Mouse (Mus musculus) gastrocnemius, adult 8-10 months (tissue): ENCODE results near the gene Epb41l1. TPM values are rescaled to one million over a fixed set of nuclear protein-coding genes. Genes with fewer than 3 reads are reported as not detected.

Source experiments
- DNase-seq, 2 experiments: peaks; one replicate each; pipeline ENCODE4 v3.0.0; 2022; ENCODE audit warnings: low spot score in 2 of 2
- total RNA-seq, 4 experiments: library from RNA; stranded (reverse); gene quantifications; 2 replicates each; pipeline ENCODE4 v1.2.4; 2022

Epb41l1 gene
- total RNA-seq, 4 experiments from 2014 or later: 3.0 to 6.0 (median 3.5) TPM

DNA sequence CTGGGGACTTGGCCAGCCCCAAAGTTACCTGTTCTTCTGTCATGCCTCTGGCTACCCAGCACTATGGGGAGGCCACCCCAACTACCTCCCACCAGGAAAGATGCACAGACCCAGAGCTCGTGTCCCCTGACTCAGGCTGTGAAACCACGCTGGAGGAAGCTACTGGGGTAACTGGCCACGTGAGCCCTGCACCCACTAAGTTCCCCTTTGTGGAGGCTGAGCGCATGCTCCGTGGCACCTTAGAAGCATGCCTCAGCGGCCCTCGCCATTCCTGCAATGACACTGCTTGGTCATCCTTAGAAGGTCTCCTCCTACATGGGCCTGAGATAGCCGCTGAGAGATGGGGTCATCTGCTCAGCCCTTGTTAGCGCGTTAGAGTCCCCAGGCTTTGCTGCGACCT, 102.3 kb downstream of the Epb41l1 start:
- DNase-seq: no peak

GRCm38 (mm10) chr2:156524078-156524477, 103.4 kb downstream of the Epb41l1 start:
- no peak for DNase-seq

DNA sequence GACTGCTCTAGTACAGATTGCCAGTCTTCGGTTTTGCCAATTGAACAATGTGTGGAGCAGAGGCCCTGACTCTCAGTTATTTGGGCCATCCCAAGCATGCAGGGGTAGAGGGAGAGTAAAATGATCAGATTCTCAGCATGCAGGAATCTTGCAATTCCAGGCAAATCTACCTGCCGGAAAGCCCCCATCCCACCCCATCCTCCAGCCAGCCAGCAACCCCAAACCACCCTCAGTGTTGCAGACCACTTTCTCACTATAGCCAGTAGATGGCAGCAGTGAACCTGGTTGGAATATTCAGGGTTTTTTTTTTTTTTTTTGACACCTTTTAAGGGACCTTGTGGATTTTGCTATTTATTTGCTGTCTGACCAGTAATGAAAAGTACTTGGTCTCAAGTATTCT, 109.0 kb downstream of the Epb41l1 start:
- DNase-seq: no peak

DNA sequence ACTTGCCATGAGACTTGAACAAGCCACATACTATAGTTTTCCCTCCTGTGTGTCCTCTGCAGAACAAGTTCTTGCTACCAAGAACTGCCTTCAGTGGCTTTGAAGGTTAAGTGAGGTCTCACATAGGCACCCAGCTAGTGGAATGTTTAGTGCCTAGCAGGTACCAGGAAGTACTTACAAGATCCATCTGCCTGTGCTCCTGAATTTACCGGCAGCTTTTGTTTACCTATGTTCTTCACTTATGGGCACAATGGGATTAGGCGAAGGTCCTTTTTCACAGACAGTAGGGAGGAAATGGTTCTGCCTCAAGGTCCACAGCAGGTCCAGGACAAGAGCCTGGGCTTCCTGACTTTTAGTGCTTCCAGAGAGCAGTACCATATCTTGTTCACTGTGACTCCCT, 112.5 kb downstream of the Epb41l1 start:
- DNase-seq: no peak

GRCm38 (mm10) chr2:156538817-156539555, 118.3 kb downstream of the Epb41l1 start:
- DNase-seq: no peak

DNA sequence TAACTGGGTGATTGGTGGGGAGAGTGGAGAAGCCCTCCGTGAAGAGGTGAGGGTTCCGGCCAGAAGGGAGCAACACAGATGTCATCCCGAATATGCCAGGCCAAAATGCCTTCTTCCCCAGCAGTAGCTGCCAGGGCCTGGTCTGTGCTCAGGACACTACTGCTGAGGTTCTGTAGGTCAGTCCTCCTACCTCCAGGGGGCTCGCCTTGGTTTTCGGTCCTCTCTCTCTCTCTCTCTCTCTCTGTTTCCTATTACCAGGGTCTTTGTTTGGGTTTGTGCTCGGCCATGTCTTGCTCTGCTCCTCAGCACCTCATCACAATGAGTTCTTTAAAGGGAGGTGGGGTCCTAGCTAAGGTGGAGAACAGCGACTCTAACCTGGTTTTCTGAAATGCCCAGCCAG, 120.3 kb downstream of the Epb41l1 start:
- no peak for DNase-seq

- no peak for DNase-seq
Observed at GRCm38 (mm10) chr2:156542410-156542809, 121.7 kb downstream of the Epb41l1 start.

DNA sequence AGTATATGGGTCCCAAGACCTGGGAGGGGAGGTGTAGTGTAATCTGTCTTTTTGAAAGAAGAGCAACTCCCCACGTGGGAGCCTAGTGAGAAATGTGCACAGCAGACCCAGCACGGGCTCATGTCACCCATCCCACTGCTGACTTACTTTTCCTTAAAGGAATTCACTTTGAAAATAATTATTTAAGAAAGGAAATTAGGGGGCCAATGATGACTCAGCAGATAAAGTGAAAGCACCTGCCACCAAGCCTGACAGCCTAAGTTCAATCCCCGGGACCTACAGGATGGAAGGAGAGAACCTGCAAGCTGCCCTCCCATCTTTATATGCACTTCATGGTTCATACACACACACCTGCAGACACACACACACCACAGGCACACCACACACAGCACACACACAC, 123.1 kb downstream of the Epb41l1 start:
- no peak for DNase-seq

- peak; percentile 62 to 64 for DNase-seq
Observed at GRCm38 (mm10) chr2:156547123-156547891, 126.6 kb downstream of the Epb41l1 start, which contains the start of gene Aar2. Gene Aar2, plus strand, starts transcription at chr2:156547584.

GRCm38 (mm10) chr2:156552421-156552820, 131.7 kb downstream of the Epb41l1 start:
- DNase-seq: no peak

- no peak for DNase-seq
Observed at GRCm38 (mm10) chr2:156561808-156562207, 141.1 kb downstream of the Epb41l1 start.

GRCm38 (mm10) chr2:156563557-156563956, 142.8 kb downstream of the Epb41l1 start:
- no peak for DNase-seq

- peak in 1 of 2 experiments; percentile 27 for DNase-seq
Observed at GRCm38 (mm10) chr2:156566512-156566911, 145.8 kb downstream of the Epb41l1 start.

DNA sequence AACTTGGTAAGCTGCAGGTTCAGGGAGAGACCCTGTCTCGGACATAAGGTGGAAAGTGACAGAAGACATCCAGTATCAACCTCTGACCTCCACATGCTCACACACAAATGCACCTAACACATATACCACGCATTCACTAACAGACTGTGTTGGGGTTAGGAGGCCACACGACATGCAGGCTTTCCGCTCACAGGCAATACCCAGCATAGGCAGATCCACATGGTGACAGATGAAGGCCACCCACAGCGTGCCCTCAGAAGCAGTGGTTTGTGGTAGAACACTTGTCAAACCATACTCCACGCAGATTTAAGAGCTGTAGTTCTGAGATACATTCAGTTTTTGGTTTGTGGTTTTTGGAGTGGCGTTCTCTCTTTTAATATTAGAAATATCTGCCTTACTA, 147.9 kb downstream of the Epb41l1 start:
- DNase-seq: no peak

DNA sequence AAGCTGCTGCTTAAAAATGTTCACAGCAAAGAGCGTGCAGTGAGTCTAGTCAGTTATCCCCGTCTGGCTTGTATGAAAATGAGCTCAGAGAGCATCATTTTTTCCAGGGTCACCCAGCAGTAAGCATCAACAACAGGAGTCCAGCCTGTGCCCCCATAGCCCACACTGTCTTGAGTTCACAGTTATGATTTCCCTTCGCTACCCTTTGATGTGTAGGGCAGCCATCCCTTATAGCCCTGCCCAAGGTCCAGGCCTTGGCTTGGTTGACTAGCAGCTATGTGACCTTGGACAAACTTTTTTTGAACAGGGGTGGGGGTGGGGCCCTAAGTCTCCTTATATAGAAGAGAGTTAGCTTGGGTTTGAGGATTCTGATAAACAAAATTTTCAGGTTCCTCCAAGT, 148.6 kb downstream of the Epb41l1 start:
- DNase-seq: no peak

GRCm38 (mm10) chr2:156571521-156571920, 150.8 kb downstream of the Epb41l1 start:
- DNase-seq: no peak

- DNase-seq: no peak
Observed at GRCm38 (mm10) chr2:156576850-156577587, 156.3 kb downstream of the Epb41l1 start.

- DNase-seq: no peak
Observed at GRCm38 (mm10) chr2:156580507-156580906, 159.8 kb downstream of the Epb41l1 start.

GRCm38 (mm10) chr2:156581244-156581643, 160.5 kb downstream of the Epb41l1 start:
- no peak for DNase-seq

DNA sequence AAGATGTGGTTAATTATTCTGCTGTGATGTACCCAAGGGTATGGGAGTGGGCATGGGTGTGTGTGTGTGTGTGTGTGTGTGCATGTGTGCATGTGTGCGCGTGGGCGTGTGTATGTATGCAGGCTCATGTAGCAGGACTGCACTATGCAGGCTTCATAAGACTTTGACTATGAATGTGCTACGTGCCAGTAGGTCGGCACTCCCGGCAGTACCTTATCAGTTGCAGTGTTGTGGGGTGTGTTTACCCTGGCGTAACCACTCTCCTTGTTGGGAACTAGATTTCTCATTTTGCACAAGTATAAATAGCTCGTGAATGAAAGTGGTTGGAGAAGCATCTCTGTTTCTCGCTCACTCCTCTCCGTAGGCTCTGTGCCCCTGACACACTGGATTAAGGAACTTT, 162.2 kb downstream of the Epb41l1 start:
- DNase-seq: no peak

- no peak for DNase-seq
Observed at GRCm38 (mm10) chr2:156584154-156584796, 163.6 kb downstream of the Epb41l1 start.
